Mouse (Mus musculus) midbrain, postnatal 0 days (tissue): ENCODE data around the gene Etv2. TPM values are rescaled to one million over a fixed set of nuclear protein-coding genes. Genes with fewer than 3 reads are reported as not detected.

Source experiments
- ATAC-seq: fragments of 200-750 bp; cut with Nextera tagmentation; 2 replicates; pipeline ENCODE4 v1.8.0; 2017; ENCODE audit warnings: moderate number of reproducible peaks, mild to moderate bottlenecking, moderate TSS enrichment, moderate library complexity; ENCODE audit not compliant: low FRiP score
- DNase-seq: peaks from one replicate; pipeline ENCODE4 v3.0.0-alpha.2; 2015; ENCODE audit warnings: low spot score
- H3K27ac ChIP-seq: fragments of 300-500 bp; sonication (generic); 2 replicates; pipeline ENCODE4 v1.5.1; 2014; ENCODE audit warnings: low read depth, mild to moderate bottlenecking, low read length, mixed read lengths
- H3K27me3 ChIP-seq: fragments of 300-500 bp; sonication (generic); 2 replicates; pipeline ENCODE4 v1.6.1; 2014; ENCODE audit warnings: low read length, control low read depth, mixed read lengths; ENCODE audit not compliant: insufficient read depth
- H3K36me3 ChIP-seq: fragments of 300-500 bp; sonication (generic); 2 replicates; pipeline ENCODE4 v1.6.1; 2014; ENCODE audit warnings: low read length, control low read depth, mixed read lengths; ENCODE audit not compliant: insufficient read depth
- H3K4me1 ChIP-seq: fragments of 300-500 bp; sonication (generic); 2 replicates; pipeline ENCODE4 v1.6.1; 2014; ENCODE audit warnings: mild to moderate bottlenecking, control low read depth, antibody characterized with exemption, low read length, mixed read lengths; ENCODE audit not compliant: insufficient read depth
- H3K4me2 ChIP-seq: fragments of 300-500 bp; sonication (generic); 2 replicates; pipeline ENCODE4 v1.6.1; 2014; ENCODE audit warnings: low read depth, mild to moderate bottlenecking, low read length, mixed read lengths; ENCODE audit not compliant: poor library complexity, severe bottlenecking
- H3K4me3 ChIP-seq: fragments of 300-500 bp; sonication (generic); 2 replicates; pipeline ENCODE4 v1.5.1; 2014; ENCODE audit warnings: low read depth, mild to moderate bottlenecking, low read length, moderate library complexity
- H3K9ac ChIP-seq: fragments of 300-500 bp; sonication (generic); replicated peaks from 2 replicates; pipeline ENCODE4 v1.6.1; 2014; ENCODE audit warnings: mild to moderate bottlenecking, low read length, moderate library complexity, mixed read lengths; ENCODE audit not compliant: poor library complexity, severe bottlenecking
- H3K9me3 ChIP-seq: fragments of 300-500 bp; sonication (generic); 2 replicates; pipeline ENCODE4 v1.6.1; 2016; ENCODE audit warnings: low read length, control low read depth
- CTCF ChIP-seq: IDR thresholded peaks from 2 replicates; pipeline ENCODE4 v1.5.1; 2016; ENCODE audit warnings: antibody characterized with exemption, mild to moderate bottlenecking
- WGBS: fragments of 180-500 bp; shearing (Covaris S2); extraction: QIAGEN DNeasy Blood & Tissue Kit; methylation state at CpG from one replicate; pipeline ENCODE4 v1.1.7; 2014; 5-methylcytosine and 5-hydroxymethylcytosine counted together
- polyA plus RNA-seq: library from polyadenylated mRNA; unstranded; fragments of >200 nt; fragmentation: Nextera tagmentation; extraction: Ambion mirVana; gene quantifications from 2 replicates; pipeline ENCODE4 v1.2.1, GENCODE M21; 2015
- total RNA-seq: library from RNA; depleted of rRNA; stranded (reverse); fragments of >200 nt; gene quantifications from 2 replicates; pipeline ENCODE4 v1.2.3, GENCODE M21; 2014

Gene Etv2
- total and polyA plus RNA-seq, 2 experiments from 2014 or later, result 0.15 TPM; not detected in 1

DNA sequence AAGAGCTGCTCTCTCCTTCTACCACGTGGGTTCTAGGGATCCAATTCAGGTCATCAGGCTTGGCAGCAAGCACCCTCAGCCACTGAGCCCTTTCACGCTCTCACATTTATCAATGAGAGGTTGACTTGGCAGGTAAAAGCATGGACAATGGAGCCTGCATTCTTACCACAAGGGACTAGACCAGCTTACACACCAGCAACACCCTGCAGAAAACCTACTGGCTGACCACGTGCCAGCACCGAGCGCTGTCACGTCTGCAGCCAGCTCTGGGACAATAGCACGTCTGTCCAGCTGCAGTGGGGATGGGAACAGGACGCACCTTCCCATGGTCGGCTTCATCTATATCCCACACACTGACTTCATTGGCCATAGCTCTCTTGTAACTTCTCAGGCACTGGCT, 17.0 kb downstream of the Etv2 start:
- DNase-seq (no peak), ATAC-seq (no peak)
- peaks cover 29% of the 10 kb centered on the region for H3K36me3 ChIP-seq
- no peak for TF ChIP-seq CTCF
- no peak overlapping the region for H3K9ac ChIP-seq
- no peaks in the 10 kb centered on the region for H3K9me3 ChIP-seq
- H3K4me3 ChIP-seq, result no peak overlapping the region
- H3K27ac ChIP-seq, result no peak overlapping the region
- H3K4me2 ChIP-seq, result no peak overlapping the region
- no peaks in the 10 kb centered on the region for H3K27me3 ChIP-seq
- 96% methylated on average over 9 of the region's 9 CpGs for whole genome bisulfite sequencing
- H3K4me1 ChIP-seq, result no peaks in the 10 kb centered on the region

DNA sequence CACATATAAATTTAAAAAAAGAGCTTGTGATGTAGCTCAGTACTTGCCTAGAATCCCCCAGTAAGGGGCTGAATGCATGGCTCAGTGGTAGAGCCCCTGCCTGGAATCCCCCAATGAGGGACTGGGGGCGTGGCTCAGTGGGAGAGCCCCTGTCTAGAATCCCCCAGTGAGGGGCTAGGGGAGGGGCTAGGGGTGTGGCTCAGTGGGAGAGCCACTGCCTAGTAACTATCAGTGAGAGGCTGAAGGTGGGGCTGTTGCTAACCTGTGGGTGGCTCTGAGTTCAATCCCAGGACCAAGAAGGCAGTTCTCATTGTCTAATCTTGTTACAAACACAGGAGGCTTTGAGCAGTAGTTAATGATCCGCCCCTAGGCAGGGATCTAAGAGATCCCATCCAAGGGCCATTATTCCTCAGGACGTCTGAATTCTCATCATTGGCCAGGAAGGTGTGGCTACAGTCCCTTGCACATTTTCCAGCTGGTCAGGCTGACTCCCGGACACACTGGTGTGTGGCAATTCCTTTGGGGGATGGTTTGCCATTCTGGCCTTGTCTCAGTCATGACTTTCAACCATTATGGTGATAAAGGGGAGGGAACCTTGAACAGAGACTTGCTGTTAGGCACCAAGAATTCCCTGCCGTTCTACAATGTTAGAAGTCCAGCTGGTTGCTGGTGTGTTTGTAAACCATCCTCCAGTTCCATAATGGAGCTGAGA, 20.4 kb downstream of the Etv2 start:
- Histone ChIP-seq H3K4me1 (no peaks in the 10 kb centered on the region), H3K4me3 (no peak overlapping the region), H3K9me3 (no peaks in the 10 kb centered on the region), H3K4me2 (no peak overlapping the region), H3K9ac (no peak overlapping the region), H3K27ac (no peak overlapping the region), H3K27me3 (no peaks in the 10 kb centered on the region), H3K36me3 (peaks cover 25% of the 10 kb centered on the region)
- no peak for TF ChIP-seq CTCF
- DNase-seq, result no peak
- no peak for ATAC-seq
- WGBS, result 58% methylated on average over 5 of the region's 5 CpGs

DNA sequence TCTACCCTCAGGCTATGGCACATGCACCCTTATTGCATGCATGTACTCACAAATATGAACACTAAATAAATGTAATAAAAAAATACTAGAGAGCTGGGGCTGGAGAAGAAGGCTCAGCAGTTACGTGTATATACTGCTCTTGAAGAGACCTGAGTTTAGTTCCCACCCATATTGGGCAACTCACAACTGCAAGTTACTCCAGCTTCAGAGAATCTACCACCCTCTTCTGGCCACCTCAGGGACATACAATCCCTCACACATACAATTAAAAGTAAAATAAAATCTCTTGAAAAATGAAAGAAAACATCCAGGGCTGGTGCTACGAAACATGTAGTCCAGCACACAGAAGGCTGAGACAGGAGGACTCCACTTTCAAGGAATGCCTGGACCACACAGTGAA, 21.2 kb downstream of the Etv2 start:
- Histone ChIP-seq H3K4me2 (no peak overlapping the region), H3K4me3 (no peak overlapping the region), H3K36me3 (peaks cover 25% of the 10 kb centered on the region), H3K4me1 (no peaks in the 10 kb centered on the region), H3K9ac (no peak overlapping the region), H3K27ac (no peak overlapping the region), H3K27me3 (no peaks in the 10 kb centered on the region), H3K9me3 (no peaks in the 10 kb centered on the region)
- ATAC-seq (no peak), DNase-seq (peak; percentile 5)
- TF ChIP-seq CTCF, result peak; percentile 40
- WGBS, result 80% methylated on average over 2 of the region's 2 CpGs

DNA sequence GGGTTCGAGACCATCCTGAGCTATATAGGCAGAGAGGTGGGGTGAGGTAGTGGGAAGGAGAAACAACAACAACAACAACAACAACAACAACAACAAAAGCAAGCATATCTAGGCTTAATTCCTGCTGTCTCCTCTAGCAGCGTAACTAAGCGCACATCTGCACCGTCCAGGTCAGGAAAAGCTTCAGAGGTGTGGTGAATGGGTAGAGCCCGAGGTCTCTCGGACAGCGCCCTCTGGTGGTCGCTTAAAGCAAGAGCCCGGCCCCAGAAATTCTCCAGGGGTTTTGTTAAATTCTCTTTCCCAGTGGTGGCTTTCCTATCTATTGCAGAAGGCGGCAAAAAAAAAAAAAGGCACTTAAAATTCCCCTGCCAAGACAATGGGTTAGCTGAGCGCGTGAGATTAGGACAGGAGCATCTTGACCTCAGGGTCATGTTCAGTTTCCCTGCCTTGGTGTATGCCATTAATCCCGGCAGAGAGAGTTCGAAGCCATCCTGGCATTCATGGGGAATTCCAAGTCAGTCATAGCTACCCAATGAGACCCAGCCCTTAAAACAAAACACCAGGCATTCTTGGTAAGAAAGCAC, 22.0 kb downstream of the Etv2 start:
- peak; percentile 53 for DNase-seq

DNA sequence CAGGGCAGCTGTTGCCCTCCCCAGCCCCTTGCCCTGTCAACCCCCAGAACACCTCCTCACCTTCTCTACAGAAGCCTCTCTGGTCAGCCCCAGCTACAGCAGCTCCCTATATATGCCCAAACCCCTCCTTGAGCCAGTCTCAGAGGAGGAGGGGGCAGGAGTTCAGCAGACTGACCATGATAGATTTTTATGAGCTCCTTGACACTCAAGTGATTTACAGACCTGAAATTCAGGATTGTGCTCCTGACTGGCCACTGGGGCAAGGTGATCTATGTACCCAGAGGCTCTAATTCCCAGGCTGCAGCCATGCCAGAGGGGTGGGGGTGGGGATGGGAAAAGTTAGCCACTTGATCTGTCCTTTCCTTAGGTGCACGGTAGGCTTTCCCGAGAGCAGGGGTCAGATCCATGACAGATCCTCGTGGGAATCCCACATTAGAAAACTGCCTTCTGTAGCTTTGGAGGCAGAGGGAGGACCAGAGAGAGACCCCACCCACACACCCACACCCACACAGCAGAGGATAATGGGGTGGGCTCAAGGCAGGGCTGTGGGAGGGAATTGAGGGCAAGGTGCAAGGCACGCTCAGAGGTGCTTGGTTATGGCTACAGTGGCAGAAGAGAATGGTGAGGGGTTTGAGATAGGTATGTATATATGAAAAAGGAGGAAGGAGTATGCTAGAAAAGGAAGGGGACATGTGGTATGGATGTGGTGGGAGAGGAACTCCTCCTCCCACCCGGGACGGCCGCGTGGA, 22.8 kb downstream of the Etv2 start, which contains the start of gene Upk1a:
TSS of gene Upk1a (minus strand) at position 194 of the 749 bp plus-strand sequence.
- no peaks in the 10 kb centered on the region for H3K27me3 ChIP-seq
- DNase-seq (no peak), ATAC-seq (no peak)
- 84% methylated on average over 8 of the region's 8 CpGs for WGBS
- H3K9ac ChIP-seq, result no peak within 1 kb of the TSS
- H3K4me3 ChIP-seq, result no peak within 1 kb of the TSS
- no peak within 1 kb of the TSS for H3K4me2 ChIP-seq
- peaks cover 14% of the 10 kb centered on the region for H3K36me3 ChIP-seq
- no peak for TF ChIP-seq CTCF
- no peak within 1 kb of the TSS for H3K27ac ChIP-seq
- H3K9me3 ChIP-seq, result no peaks in the 10 kb centered on the region
- no peaks in the 10 kb centered on the region for H3K4me1 ChIP-seq

More for the DNA sequence above, 22.0 kb downstream of the Etv2 start:
- H3K9ac ChIP-seq, result no peak overlapping the region
- no peak overlapping the region for H3K4me3 ChIP-seq
- no peak overlapping the region for H3K27ac ChIP-seq
- H3K9me3 ChIP-seq, result no peaks in the 10 kb centered on the region
- no peak overlapping the region for H3K4me2 ChIP-seq
- WGBS, result 23% methylated on average over 14 of the region's 14 CpGs
- ATAC-seq, result no peak
- H3K27me3 ChIP-seq, result no peaks in the 10 kb centered on the region
- H3K36me3 ChIP-seq, result peaks cover 20% of the 10 kb centered on the region
- no peaks in the 10 kb centered on the region for H3K4me1 ChIP-seq
- TF ChIP-seq CTCF, result peak; percentile 70

DNA sequence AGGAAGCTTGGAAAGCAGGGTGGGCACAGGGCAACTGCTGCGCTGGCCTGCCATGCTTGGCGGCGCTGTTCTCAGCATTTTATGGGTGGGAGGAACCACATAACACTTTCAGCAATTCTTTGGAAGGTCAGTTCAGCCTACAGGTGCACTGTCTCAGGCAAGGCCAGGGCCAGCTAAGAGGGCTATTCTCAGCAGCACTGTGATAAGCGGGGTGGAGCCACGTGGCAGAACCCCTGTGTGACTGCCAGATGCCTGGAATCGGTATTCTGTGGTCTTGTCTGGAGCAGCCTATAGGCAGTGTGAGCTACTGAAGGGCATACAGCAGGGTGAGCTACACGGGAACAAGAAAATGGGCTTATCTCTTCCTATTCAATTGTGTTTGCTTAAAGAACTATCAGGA, 25.6 kb downstream of the Etv2 start:
- Histone ChIP-seq H3K9ac (peak overlapping the region; percentile 24; the same call in 1 of the 2 replicates), H3K4me3 (no peak overlapping the region), H3K27ac (no peak overlapping the region), H3K4me1 (no peaks in the 10 kb centered on the region), H3K4me2 (no peak overlapping the region), H3K27me3 (no peaks in the 10 kb centered on the region), H3K36me3 (no peaks in the 10 kb centered on the region), H3K9me3 (no peaks in the 10 kb centered on the region)
- TF ChIP-seq CTCF, result no peak
- DNase-seq, result no peak
- no peak for ATAC-seq
- WGBS, result 60% methylated on average over 7 of the region's 7 CpGs
